Mouse (Mus musculus): Measurements from ENCODE around the gene Heatr9.

The Heatr9 gene

DNA sequence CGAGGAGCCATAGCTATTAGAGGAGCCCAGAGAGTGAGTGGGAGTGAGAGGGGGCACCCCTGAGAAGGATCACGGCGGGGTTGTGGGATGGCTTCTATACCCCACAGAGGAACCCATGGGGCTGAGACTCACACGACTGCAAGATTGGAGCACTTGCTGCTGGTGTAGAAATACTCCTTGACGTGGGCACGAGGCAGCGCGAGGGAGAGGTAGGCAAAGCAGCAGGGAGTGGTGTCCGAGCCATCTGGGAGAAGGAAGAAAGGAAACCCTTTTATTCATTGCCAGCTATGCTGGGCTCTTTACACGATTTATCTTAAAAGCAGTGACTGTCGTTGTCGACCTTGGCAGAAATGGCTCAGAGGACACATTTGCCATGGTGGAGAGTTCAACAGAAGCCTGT is 7.0 kb upstream of the Heatr9 start:
- no peak for DNase-seq

DNA sequence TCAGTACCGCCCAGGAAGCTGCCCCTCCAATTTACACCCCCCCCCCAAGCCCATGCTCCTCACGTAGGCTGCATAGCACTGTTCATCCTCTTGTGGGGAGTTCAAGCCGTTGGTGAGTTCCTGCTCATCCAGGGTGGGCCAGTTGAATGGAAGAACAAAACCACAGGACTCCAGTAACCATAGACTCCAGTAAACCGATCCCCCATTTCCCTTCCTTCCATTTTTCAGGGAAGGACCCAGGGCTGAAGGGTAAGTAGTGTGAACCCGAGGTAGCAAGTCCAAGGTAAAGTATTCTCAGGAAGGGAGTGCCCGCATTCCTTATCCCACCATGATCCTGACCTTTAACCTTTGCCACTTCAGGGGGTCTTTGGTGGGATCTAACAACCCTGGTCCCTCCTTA is 3.6 kb downstream of the Heatr9 start:
- no peak for DNase-seq

DNA sequence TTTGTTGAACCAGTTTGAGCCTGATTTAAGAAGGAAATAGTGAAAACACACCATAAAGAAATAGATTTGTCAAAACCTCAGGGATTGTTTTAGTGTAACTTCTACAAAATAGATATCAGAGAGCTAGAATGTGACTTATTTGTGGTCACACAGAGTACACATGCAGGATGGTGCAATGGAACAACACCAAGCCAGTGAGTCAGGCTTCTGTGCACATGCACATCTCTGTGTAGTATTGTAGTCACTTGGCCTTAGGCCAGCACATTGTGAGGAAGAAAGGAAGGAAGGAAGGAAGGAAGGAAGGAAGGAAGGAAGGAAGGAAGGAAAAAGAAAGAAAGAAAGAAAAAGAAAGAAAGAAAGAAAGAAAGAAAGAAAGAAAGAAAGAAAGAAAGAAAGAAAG is 4.8 kb downstream of the Heatr9 start:
- DNase-seq: no peak

DNA sequence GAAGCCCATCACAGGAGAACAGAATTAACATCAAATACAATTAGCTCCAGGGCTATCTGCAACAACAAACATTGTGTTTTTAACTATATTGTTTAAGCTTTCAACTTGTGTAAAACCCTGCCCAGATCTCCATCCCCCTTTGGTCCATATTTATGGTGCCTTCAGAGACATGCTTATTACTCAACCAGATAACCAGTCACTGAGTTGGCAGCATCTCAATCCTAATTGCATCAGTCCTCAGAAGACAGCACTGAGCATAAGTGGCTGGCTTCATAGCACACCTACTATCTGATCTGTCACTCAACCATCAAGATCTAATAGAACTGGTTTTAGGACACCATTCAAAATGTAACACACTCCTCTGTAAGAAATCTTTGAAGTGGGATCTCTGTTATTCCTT is 12.5 kb downstream of the Heatr9 start:
- no peak for DNase-seq

DNA sequence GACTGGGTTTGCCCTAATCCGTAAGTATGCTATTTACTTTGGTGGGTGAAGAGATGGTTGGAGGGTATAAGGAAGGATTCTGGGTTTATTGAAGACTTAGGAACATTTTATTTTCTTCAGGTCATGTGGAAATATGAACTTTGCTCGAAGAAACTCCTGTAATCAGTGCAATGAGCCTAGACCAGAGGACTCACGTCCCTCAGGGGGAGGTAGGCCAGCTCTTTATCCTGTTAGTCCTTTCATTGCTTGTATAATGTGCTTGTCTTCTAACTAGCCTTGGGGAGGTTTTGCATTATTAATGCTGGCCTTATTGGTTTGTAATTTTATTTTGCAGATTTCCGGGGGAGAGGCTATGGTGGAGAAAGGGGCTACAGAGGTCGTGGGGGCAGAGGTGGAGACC is 17.7 kb downstream of the Heatr9 start:
- DNase-seq: no peak

DNA sequence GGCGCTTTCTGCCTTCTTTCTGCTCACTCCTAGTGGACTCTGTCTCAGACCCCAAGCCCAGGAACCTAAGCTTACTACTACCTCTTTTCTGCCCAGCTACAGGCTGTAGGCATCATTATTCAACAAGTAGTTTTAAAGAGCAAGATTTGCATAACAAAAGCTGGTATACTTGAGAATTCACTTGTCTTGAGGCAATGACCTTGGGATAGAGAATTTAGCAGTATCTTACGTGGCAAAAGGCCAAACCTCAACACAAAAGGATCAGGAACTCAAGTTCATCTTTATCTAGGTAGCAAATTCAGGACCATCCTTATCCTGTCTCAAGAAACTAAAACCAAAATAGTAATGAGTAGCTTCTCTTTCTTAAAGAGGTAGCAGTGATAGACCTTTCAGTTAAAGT is 26.4 kb downstream of the Heatr9 start:
- no peak for DNase-seq

DNA sequence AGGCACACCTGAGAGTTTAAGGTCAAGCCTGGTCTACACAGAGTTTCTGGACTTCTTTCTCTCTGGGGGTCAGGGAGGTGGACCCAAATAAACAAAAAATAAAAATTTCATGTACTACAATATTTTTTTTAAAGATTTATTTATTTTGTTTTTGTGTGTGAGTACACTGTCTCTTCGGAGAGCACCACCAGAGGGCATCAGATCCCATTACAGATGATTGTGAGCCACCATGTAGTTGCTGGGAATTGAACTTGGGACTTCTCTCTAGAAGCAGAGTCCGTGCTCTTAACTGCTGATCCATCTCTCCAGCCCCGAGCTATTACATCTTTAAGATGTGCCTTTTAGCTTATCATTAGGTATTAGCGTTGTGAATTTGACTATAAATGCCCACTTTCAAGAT is 30.5 kb downstream of the Heatr9 start:
- DNase-seq: peak; percentile 24

DNA sequence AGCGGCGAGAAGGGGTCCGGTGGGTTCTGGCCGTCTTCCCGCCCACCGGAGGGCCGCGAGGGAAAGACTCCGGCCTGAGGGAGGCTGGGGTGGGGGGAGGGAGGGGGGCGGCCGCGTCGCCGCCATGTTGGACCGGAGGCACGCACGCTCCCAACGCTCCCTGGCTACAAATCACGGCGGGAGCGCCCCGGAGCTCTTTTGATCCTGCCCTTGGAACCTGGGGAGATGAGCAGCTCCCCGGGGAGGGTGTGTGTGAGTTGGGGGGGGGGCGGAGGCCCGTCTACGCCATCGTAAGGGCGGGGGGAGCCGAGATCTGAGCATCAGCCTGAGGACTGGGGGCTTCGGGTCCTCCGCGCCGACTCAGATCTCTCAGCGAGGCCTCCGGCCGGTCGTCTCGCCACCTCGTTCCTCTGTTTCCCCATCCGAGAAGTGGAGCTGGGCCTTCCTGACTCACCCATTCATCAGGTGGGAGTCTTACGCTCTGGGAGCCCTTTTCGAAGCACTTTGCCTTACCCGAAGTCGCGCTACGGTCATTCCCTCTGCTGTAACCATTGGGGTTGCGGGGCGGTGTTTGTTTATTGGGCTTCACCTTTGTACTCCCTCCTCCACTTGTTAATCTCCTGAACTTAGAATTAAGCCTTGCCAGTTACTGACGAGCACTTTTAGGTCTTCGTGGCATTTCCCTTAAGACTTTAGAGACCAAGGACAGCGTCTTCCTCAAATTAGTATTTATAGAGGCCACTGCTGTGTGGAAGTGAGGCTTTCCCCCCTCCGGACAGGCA is 48.5 kb downstream of the Heatr9 start:
- DNase-seq: no peak

DNA sequence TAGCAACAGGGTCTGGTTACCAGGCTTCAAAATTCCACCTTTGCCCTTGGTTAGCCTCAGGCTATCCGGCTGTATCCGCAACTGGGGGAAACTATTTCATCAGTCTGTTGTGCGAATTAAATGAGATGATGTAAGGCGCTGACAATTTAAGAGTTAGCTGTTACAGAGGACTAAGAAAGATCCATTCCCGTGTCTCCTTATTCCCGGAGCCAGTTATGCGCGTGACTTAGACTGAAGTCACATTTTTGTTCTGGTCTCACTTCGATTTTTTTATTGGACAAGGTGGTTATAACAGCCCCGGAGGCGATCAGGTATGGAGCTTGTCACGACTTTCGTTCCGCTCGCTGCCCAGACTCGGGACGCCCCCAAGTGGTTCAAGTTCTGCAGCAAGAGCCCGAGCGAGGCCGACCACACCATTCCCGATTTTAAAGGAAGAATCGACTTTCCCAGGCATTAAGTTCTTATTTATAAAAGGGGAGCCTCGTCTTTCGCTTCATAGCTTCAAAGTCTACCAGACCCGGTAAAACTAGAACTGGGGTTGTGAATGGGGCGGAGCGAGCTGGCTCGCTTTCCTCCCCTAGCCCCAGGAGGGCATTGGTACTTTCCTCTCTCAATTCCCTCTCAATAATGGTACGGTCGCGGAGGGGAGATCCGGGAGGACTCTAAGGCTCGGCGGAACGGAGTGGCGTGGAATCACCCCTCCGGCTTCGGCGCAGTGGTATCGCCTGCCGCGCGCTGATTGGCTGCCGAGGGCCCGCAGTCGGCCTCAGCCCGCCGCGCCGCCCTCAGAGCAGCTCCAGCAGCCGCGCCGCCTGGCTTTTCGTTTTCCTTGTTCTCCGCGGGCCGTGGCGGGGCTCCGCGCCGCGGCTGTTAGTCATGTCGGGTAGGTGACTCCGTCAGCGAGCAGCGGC is 49.4 kb downstream of the Heatr9 start, which contains the start of gene Taf15:
Gene Taf15, plus strand, starts transcription at position 763 of the 911 bp plus-strand sequence.
- peak; percentile 98 for DNase-seq

DNA sequence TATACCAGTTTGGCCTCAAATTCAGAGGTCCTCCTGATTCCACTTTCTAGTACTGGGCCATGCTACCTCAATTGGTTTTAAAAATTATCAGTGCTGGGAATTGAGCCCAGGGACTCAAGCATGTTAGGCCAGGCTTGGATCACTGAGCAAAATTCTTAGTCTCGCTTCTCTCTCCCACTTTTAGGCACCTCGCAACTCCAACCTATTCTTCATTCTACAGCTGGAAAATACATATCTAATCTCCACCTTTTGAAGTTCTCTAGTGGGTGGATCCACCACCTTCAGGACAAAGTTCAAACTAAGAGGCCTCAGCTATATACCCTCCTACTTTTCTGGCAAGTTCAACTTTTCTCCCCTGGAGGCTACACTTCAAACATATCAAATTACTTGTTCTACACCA is 50.2 kb downstream of the Heatr9 start:
- DNase-seq: no peak

DNA sequence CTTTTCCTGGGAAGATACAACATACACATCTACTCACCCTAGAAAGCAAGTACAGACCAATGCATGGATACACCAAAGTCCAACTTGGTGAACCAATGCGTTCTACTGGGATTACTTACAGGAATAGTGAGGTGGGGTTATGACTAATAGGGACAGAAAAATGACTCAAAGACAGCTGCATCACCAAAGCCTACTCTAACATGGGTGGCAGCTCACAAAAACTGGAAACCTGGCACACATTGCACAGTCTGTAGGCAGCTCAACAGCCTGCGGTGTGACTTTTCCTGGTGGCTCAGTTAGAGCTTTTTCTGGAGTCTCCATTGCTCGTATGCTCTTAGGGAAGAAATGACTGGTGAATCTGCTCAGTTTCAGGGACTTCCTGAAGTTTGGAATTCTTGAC is 53.2 kb downstream of the Heatr9 start:
- no peak for DNase-seq

DNA sequence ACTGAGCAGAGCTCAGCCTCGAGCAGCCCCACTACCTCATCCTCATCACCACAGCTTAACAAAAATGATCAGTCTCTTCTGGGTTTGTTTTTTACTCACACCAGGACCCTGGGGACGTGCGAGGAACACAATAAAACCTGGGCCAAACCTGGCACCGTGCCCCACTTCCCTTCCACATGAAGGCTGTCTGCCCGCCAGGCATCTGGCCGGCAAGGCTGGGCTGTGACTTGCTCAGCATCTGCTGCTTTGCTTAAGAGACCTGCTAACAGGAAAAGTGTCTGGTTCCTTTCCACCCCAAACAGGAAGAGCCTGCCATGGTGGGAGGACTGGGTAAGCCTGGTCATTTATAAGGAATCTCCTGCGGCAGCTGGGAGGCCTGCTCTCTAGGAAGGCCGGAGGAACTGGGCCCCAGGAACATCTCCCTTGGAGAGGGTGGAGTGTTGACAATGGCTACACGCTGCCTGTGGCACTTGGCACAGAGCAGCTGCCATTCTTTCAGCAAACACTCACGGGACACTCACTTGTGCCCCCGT is 54.8 kb downstream of the Heatr9 start:
- no peak for DNase-seq

DNA sequence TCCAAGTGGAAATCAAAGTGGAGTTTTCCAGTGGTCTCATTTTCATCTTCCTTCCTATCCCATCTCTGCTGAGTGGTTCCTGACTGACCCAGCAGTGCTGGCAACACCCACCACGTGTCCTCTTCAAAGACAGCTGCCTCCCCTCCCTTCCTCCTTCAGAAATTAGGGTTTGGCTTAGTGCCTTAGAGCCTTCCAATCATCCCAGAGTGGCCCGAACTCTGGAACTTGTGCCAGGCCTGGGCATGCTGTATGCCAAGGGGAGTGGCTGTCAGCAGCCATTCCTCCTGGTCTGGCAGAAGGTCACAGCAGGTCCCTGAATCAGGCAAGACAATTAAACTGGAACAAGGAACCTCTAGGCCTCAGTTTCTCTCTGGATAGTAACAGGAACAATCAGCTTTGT is 56.0 kb downstream of the Heatr9 start:
- no peak for DNase-seq

DNA sequence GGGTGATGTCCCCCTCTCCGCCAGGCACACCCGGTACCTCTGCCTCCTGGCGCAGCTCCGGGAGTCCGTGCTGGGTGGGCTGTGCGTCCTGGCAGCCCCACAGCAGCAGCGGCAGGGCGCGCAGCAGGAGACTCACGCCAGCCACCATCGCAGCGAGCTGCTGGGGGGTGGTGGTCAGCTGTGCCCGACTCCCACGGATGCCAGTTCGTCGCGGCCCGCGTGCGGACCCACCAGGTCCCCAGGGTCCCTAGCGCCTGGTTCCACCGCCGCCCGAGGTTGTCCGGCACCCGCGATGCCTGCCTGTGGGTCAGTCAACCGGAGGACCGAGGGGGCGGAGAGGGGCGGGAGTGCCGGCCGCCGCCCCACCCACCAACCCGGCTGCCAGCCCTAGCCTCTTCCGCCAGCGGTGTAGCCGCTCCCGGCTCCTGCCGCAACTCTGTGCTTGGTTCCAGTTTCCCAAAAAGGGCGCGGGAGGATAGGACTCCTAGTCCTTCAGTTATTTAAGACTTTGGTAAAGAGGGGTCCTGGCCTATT is 59.2 kb downstream of the Heatr9 start, which contains the start of gene Mmp28:
Gene Mmp28, minus strand, starts transcription at position 361 of the 534 bp plus-strand sequence.
- peak; percentile 17 for DNase-seq
